Mouse (Mus musculus) CH12.LX (cell line): ENCODE measurements around the gene Arl8b.

ENCODE experiments used
- BHLHE40 ChIP-seq: IDR thresholded peaks from 2 replicates; pipeline ENCODE4 v1.6.1; 2011; ENCODE audit warnings: mild to moderate bottlenecking, low read depth, low read length, improper control_type of control experiment
- CHD1 ChIP-seq: IDR thresholded peaks from 2 replicates; pipeline ENCODE4 v1.6.1; 2012; ENCODE audit warnings: low read depth, low read length, improper control_type of control experiment, inconsistent platforms
- CTCF ChIP-seq, 2 experiments: IDR thresholded peaks in 1 of 2; conservative IDR thresholded peaks in 1 of 2; 2 replicates each; pipeline ENCODE4 v1.5.1; 2011 to 2012; ENCODE audit warnings: low read depth in 2 of 2, low read length in 2 of 2, improper control_type of control experiment in 1 of 2, inconsistent platforms in 1 of 2, mild to moderate bottlenecking in 1 of 2, moderate library complexity in 1 of 2
- E2F4 ChIP-seq: IDR thresholded peaks from 2 replicates; pipeline ENCODE4 v1.6.1; 2011; ENCODE audit warnings: low read depth, low read length, improper control_type of control experiment; ENCODE audit not compliant: insufficient replicate concordance
- MAZ ChIP-seq: IDR thresholded peaks from 2 replicates; pipeline ENCODE4 v1.6.1; 2012; ENCODE audit warnings: low read depth, mild to moderate bottlenecking, inconsistent platforms, low read length, improper control_type of control experiment, moderate library complexity
- PAX5 ChIP-seq: IDR thresholded peaks from 2 replicates; pipeline ENCODE4 v1.6.1; 2012; ENCODE audit warnings: low read length, inconsistent platforms, mixed read lengths
- POLR2A ChIP-seq: IDR thresholded peaks from 2 replicates; pipeline ENCODE4 v1.6.1; 2011; ENCODE audit warnings: low read depth, mild to moderate bottlenecking, improper control_type of control experiment, low read length

- TF ChIP-seq POLR2A (no peak; the same call in 1 of the 2 replicates), CHD1 (no peak), CTCF (conservative IDR thresholded peaks at IDR 0.05 in 1 of 2, IDR thresholded peaks at IDR 0.05 in 1 of 2; ENCODE audit: low read depth in 2 of 2, low read length in 2 of 2) (no peak), E2F4 (no peak), MAZ (no peak), PAX5 (no peak), BHLHE40 (no peak)
Observed at GRCm38 (mm10) chr6:108858583-108858982, 75.7 kb downstream of the Arl8b start.
